Mouse (Mus musculus): Measurements from ENCODE around the gene Nppb.

Gene Nppb

GRCm38 (mm10) chr4:147977726-147978125, 7.9 kb upstream of the Nppb start:
- peak; percentile 46 for DNase-seq (ENCODE audit: low read depth)

GRCm38 (mm10) chr4:147978391-147978790, 7.2 kb upstream of the Nppb start:
- peak; percentile 57 for DNase-seq (ENCODE audit: low read depth)

GRCm38 (mm10) chr4:147979441-147979860, 6.1 kb upstream of the Nppb start:
- DNase-seq (ENCODE audit: low read depth): no peak

- no peak for DNase-seq (ENCODE audit: low read depth)
These were observed 8.0 kb downstream of the Nppb start for GRCm38 (mm10) chr4:147993571-147994095.

GRCm38 (mm10) chr4:147995311-147995710, 9.7 kb downstream of the Nppb start:
- DNase-seq (ENCODE audit: low read depth): no peak

- DNase-seq (ENCODE audit: low read depth): no peak
These were observed 14.7 kb downstream of the Nppb start, which contains the start of gene Nppa for GRCm38 (mm10) chr4:148000202-148000772. TSS of gene Nppa (plus strand) at chr4:148000722.

GRCm38 (mm10) chr4:148001013-148001789, 15.6 kb downstream of the Nppb start:
- DNase-seq (ENCODE audit: low read depth): no peak

GRCm38 (mm10) chr4:148001866-148002265, 16.3 kb downstream of the Nppb start:
- DNase-seq (ENCODE audit: low read depth): peak; percentile 10

GRCm38 (mm10) chr4:148004361-148004760, 18.8 kb downstream of the Nppb start:
- no peak for DNase-seq (ENCODE audit: low read depth)

GRCm38 (mm10) chr4:148008412-148008811, 22.8 kb downstream of the Nppb start:
- DNase-seq (ENCODE audit: low read depth): peak; percentile 37

- DNase-seq (ENCODE audit: low read depth): no peak
These were observed 24.1 kb downstream of the Nppb start for GRCm38 (mm10) chr4:148009641-148010040.

- DNase-seq (ENCODE audit: low read depth): no peak
These were observed 25.7 kb downstream of the Nppb start for GRCm38 (mm10) chr4:148011332-148011731.

GRCm38 (mm10) chr4:148012216-148012615, 26.6 kb downstream of the Nppb start:
- DNase-seq (ENCODE audit: low read depth): no peak

GRCm38 (mm10) chr4:148015418-148015817, 29.8 kb downstream of the Nppb start:
- peak; percentile 13 for DNase-seq (ENCODE audit: low read depth)

- DNase-seq (ENCODE audit: low read depth): no peak
These were observed 31.4 kb downstream of the Nppb start for GRCm38 (mm10) chr4:148016981-148017380.

- no peak for DNase-seq (ENCODE audit: low read depth)
These were observed 32.8 kb downstream of the Nppb start for GRCm38 (mm10) chr4:148018410-148018809.

- no peak for DNase-seq (ENCODE audit: low read depth)
These were observed 38.4 kb downstream of the Nppb start for GRCm38 (mm10) chr4:148024003-148024402.

- no peak for DNase-seq (ENCODE audit: low read depth)
These were observed 43.7 kb downstream of the Nppb start for GRCm38 (mm10) chr4:148029297-148029696.

GRCm38 (mm10) chr4:148030506-148030905, 44.9 kb downstream of the Nppb start:
- no peak for DNase-seq (ENCODE audit: low read depth)

GRCm38 (mm10) chr4:148033858-148034410, 48.3 kb downstream of the Nppb start:
- DNase-seq (ENCODE audit: low read depth): peak; percentile 84

- DNase-seq (ENCODE audit: low read depth): no peak
These were observed 49.9 kb downstream of the Nppb start for GRCm38 (mm10) chr4:148035440-148035839.

Data from 416B (cell line).